Mouse (Mus musculus): ENCODE measurements around the gene Nt5dc3. TPM values are rescaled to one million over a fixed set of nuclear protein-coding genes. Genes with fewer than 3 reads are reported as not detected.

The Nt5dc3 gene
- polyA plus RNA-seq, 1 experiment, result 15.4 TPM

- H3K27ac ChIP-seq (ENCODE audit: insufficient read depth, low read length), result no peak overlapping the region
- no peak for TF ChIP-seq POLR2A (IDR thresholded peaks at IDR 0.05; ENCODE audit: low read depth, low read length)
- TF ChIP-seq CTCF (IDR thresholded peaks at IDR 0.05; ENCODE audit: borderline replicate concordance, insufficient read depth, low read length), result no peak
- H3K4me1 ChIP-seq (ENCODE audit: control insufficient read depth, insufficient read depth, low read length), result peaks cover 26% of the 10 kb centered on the region
- no peak overlapping the region for H3K4me3 ChIP-seq (ENCODE audit: insufficient read depth, low read length)
These were observed 7.3 kb downstream of the Nt5dc3 start for GRCm38 (mm10) chr10:86786083-86786482.

- Histone ChIP-seq H3K27ac (ENCODE audit: insufficient read depth, low read length) (no peak overlapping the region), H3K4me1 (ENCODE audit: control insufficient read depth, insufficient read depth, low read length) (peaks cover 21% of the 10 kb centered on the region), H3K4me3 (ENCODE audit: insufficient read depth, low read length) (no peak overlapping the region)
- TF ChIP-seq POLR2A (IDR thresholded peaks at IDR 0.05; ENCODE audit: low read depth, low read length), result no peak
- no peak for TF ChIP-seq CTCF (IDR thresholded peaks at IDR 0.05; ENCODE audit: borderline replicate concordance, insufficient read depth, low read length)
These were observed 9.4 kb downstream of the Nt5dc3 start for GRCm38 (mm10) chr10:86788193-86788592.

GRCm38 (mm10) chr10:86789146-86789672 lies 10.4 kb downstream of the Nt5dc3 start:
- no peak for TF ChIP-seq CTCF (IDR thresholded peaks at IDR 0.05; ENCODE audit: borderline replicate concordance, insufficient read depth, low read length)
- TF ChIP-seq POLR2A (IDR thresholded peaks at IDR 0.05; ENCODE audit: low read depth, low read length), result no peak
- Histone ChIP-seq H3K27ac (ENCODE audit: insufficient read depth, low read length) (no peak overlapping the region; the same call in 1 of the 2 replicates), H3K4me1 (ENCODE audit: control insufficient read depth, insufficient read depth, low read length) (peaks cover 16% of the 10 kb centered on the region), H3K4me3 (ENCODE audit: insufficient read depth, low read length) (no peak overlapping the region)

DNA sequence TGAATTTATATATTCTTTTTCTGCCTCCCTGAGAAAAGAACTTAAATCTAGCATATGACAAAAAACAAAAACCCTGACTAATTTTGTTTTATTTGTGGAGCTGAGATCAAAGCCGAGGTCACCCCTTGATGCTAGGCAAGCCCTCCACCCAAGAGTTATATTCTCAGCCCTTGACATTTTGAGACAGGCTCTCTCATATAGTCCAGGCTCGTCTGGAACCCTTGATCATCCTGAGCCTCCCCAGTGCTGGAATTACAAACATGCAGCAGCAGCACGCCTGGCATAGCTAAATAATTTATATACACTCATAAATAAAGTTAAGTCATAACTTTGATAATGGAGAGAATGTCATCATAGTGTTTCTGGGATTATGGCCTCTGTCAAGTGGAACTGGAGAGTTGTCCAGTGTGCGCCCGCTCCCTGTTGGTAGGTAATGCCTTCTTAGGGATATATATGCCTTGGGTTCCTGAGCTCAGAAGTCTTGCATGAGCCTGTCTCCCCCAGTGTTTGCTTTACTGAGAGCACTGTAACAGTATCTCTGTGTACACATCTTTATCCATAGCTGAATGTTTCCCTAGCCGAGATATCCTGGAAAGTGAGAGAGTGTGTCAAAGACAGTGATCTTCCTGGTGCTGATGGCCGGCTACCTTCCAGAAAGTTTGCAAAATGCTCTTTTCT lies 12.8 kb downstream of the Nt5dc3 start:
- Histone ChIP-seq H3K4me3 (ENCODE audit: insufficient read depth, low read length) (no peak overlapping the region), H3K27ac (ENCODE audit: insufficient read depth, low read length) (no peak overlapping the region), H3K4me1 (ENCODE audit: control insufficient read depth, insufficient read depth, low read length) (peaks cover 9% of the 10 kb centered on the region)
- no peak for TF ChIP-seq POLR2A (IDR thresholded peaks at IDR 0.05; ENCODE audit: low read depth, low read length)
- TF ChIP-seq CTCF (IDR thresholded peaks at IDR 0.05; ENCODE audit: borderline replicate concordance, insufficient read depth, low read length), result no peak

DNA sequence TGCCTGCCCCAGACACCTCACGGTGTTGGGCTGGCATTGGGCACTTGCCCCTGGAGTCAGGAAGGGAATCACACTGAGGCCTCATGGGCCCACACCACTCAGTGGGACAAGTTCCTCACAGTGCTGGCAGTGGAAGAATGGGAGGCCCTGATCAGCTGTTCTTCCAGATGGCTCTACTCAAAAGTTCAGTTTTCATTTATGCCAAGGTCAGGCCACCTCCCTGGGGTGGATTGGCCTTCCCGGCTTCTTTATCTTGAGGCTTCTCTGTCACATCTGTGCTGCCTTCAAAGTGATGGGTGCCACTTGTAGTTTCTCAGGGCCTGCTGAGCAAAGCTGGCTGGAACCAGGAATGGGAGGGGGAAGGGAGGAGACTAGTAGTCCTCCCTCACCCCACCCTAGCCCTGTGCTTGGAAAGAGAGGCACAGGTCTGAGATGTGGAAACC lies 14.7 kb downstream of the Nt5dc3 start:
- Histone ChIP-seq H3K4me1 (ENCODE audit: control insufficient read depth, insufficient read depth, low read length) (peaks cover 9% of the 10 kb centered on the region), H3K4me3 (ENCODE audit: insufficient read depth, low read length) (no peak overlapping the region), H3K27ac (ENCODE audit: insufficient read depth, low read length) (no peak overlapping the region)
- TF ChIP-seq CTCF (IDR thresholded peaks at IDR 0.05; ENCODE audit: borderline replicate concordance, insufficient read depth, low read length) (no peak), POLR2A (IDR thresholded peaks at IDR 0.05; ENCODE audit: low read depth, low read length) (no peak)

DNA sequence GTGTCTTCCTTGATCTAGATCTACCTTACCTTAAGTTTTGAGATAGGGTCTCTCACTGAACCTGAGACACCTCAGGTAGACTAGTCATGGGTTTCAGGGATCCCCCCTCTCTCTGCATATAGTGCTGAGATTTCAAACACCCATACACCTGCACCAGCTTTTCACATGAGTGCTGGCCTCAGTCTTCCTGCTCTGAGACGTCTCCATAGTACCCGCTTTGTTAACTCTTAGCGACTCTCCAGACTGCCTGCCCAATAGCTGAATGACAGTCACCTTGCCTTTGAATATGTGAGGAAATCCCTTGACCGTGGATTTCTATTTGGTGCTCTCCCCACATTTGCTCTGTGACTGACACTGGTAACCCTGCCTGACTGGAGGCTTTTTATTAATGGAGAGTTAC lies 15.4 kb downstream of the Nt5dc3 start:
- no peak for TF ChIP-seq CTCF (IDR thresholded peaks at IDR 0.05; ENCODE audit: borderline replicate concordance, insufficient read depth, low read length)
- TF ChIP-seq POLR2A (IDR thresholded peaks at IDR 0.05; ENCODE audit: low read depth, low read length), result no peak
- no peak overlapping the region for H3K27ac ChIP-seq (ENCODE audit: insufficient read depth, low read length)
- H3K4me3 ChIP-seq (ENCODE audit: insufficient read depth, low read length), result no peak overlapping the region
- H3K4me1 ChIP-seq (ENCODE audit: control insufficient read depth, insufficient read depth, low read length), result peaks cover 6% of the 10 kb centered on the region

DNA sequence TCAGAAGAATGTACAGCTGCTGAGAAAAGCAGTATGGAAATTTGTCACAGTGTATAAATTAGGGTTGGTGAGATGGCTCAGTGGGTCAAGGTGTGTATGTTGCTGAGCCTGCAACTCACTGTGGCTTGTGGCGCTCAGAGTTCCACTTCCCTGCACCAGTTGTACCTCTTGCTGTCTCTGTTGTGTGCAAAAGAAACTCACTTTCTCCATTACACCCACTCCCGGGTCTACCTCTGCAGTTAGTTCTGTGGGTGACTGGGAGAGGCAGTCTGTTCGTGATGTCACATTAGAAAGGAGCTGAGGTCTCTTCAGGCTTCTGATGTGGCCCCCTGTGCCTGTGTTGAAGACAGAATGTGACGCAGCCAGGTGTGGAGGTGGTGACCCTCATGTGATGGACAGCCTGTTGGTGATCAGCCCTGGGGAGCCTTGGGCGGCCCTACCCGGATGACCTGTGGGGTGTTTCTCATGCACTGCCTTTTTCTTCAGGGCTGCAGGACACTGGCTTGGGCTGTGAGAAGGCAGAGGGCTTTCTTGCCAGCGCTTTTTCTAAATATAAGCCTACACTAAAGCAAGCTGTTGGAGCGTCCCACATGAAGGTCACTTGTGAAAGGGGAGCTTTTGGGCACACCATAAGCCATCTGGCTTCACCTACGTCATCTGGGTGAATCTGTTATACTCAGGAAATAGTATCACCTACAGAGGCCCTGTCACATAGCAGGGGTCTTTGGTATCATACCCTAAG lies 16.2 kb downstream of the Nt5dc3 start:
- Histone ChIP-seq H3K27ac (ENCODE audit: insufficient read depth, low read length) (no peak overlapping the region), H3K4me1 (ENCODE audit: control insufficient read depth, insufficient read depth, low read length) (peaks cover 2% of the 10 kb centered on the region; the same call in 1 of the 2 replicates), H3K4me3 (ENCODE audit: insufficient read depth, low read length) (no peak overlapping the region)
- TF ChIP-seq POLR2A (IDR thresholded peaks at IDR 0.05; ENCODE audit: low read depth, low read length) (no peak), CTCF (IDR thresholded peaks at IDR 0.05; ENCODE audit: borderline replicate concordance, insufficient read depth, low read length) (no peak)

DNA sequence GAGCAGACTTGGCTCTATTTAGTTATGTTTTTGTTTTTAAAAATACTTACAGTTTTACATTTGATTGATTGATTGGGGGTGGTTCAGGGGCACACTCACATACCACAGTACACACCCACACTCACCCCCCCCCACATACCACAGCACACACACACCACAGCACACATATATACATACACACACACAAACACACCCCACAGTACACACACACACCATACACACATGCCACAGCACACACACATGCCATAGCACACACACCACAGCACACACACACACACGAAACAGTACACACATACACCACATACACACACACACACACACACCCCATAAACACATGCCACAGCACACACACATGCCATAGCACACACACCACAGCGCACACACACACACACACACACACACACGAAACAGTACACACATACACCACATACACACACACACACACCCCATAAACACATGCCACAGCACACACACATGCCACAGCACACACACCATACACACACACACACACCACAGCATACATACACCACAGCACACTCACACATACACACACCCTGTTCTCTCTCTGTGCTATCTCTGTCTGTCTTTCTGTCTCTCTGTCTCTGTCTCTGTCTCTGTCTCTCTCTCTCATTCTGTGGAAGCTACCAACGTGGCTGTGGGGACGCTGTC lies 17.4 kb downstream of the Nt5dc3 start:
- Histone ChIP-seq H3K4me1 (ENCODE audit: control insufficient read depth, insufficient read depth, low read length) (peaks cover 2% of the 10 kb centered on the region; the same call in 1 of the 2 replicates), H3K4me3 (ENCODE audit: insufficient read depth, low read length) (no peak overlapping the region), H3K27ac (ENCODE audit: insufficient read depth, low read length) (no peak overlapping the region)
- TF ChIP-seq POLR2A (IDR thresholded peaks at IDR 0.05; ENCODE audit: low read depth, low read length) (no peak; the same call in 1 of the 2 replicates), CTCF (IDR thresholded peaks at IDR 0.05; ENCODE audit: borderline replicate concordance, insufficient read depth, low read length) (no peak)

DNA sequence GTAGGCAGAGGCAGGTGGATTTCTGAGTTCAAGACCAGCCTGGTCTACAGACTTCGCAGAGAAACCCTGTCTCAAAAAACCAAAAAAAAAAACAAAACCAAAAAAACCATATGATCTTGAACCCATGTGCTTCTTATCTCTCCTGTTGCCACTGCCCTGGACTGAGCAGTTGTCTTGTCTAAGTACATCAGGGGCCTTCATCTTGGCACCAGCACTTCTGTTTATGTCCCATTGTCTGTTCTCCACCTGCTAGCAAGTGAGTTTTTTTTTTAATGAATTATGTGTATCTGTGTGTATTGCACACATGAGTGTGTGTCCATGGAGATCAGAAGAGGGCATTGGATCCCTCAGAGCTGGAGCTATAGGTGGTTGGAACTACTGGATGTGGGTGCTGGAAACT lies 28.6 kb downstream of the Nt5dc3 start:
- Histone ChIP-seq H3K4me3 (ENCODE audit: insufficient read depth, low read length) (no peak overlapping the region), H3K27ac (ENCODE audit: insufficient read depth, low read length) (no peak overlapping the region), H3K4me1 (ENCODE audit: control insufficient read depth, insufficient read depth, low read length) (no peaks in the 10 kb centered on the region)
- TF ChIP-seq CTCF (IDR thresholded peaks at IDR 0.05; ENCODE audit: borderline replicate concordance, insufficient read depth, low read length) (no peak), POLR2A (IDR thresholded peaks at IDR 0.05; ENCODE audit: low read depth, low read length) (no peak)

Measured in embryonic fibroblast, embryonic 13.5 days (primary cell).